Mouse (Mus musculus): ENCODE results near the gene Cdyl2.

Gene Cdyl2

GRCm38 (mm10) chr8:116621158-116621961 lies 111.4 kb downstream of the Cdyl2 start:
- DNase-seq (ENCODE audit: low spot score): no peak

GRCm38 (mm10) chr8:116619686-116620320 lies 113.0 kb downstream of the Cdyl2 start:
- no peak for DNase-seq (ENCODE audit: low spot score)

- no peak for DNase-seq (ENCODE audit: low spot score)
These were observed 113.6 kb downstream of the Cdyl2 start for GRCm38 (mm10) chr8:116619221-116619620.

GRCm38 (mm10) chr8:116618797-116619196 lies 114.0 kb downstream of the Cdyl2 start:
- DNase-seq (ENCODE audit: low spot score): no peak

GRCm38 (mm10) chr8:116617891-116618290 lies 114.9 kb downstream of the Cdyl2 start:
- no peak for DNase-seq (ENCODE audit: low spot score)

- no peak for DNase-seq (ENCODE audit: low spot score)
These were observed 116.4 kb downstream of the Cdyl2 start for GRCm38 (mm10) chr8:116616369-116616768.

GRCm38 (mm10) chr8:116614901-116615300 lies 117.9 kb downstream of the Cdyl2 start:
- DNase-seq (ENCODE audit: low spot score): no peak

GRCm38 (mm10) chr8:116606171-116606570 lies 126.6 kb downstream of the Cdyl2 start:
- DNase-seq (ENCODE audit: low spot score): no peak

GRCm38 (mm10) chr8:116602806-116603205 lies 130.0 kb downstream of the Cdyl2 start:
- no peak for DNase-seq (ENCODE audit: low spot score)

GRCm38 (mm10) chr8:116599728-116600127 lies 133.1 kb downstream of the Cdyl2 start:
- no peak for DNase-seq (ENCODE audit: low spot score)

GRCm38 (mm10) chr8:116591226-116591625 lies 141.6 kb downstream of the Cdyl2 start:
- DNase-seq (ENCODE audit: low spot score): no peak

GRCm38 (mm10) chr8:116590546-116590945 lies 142.2 kb downstream of the Cdyl2 start:
- no peak for DNase-seq (ENCODE audit: low spot score)

GRCm38 (mm10) chr8:116590106-116590505 lies 142.7 kb downstream of the Cdyl2 start:
- DNase-seq (ENCODE audit: low spot score): no peak

GRCm38 (mm10) chr8:116587616-116588468 lies 144.9 kb downstream of the Cdyl2 start:
- no peak for DNase-seq (ENCODE audit: low spot score)

- no peak for DNase-seq (ENCODE audit: low spot score)
These were observed 151.3 kb downstream of the Cdyl2 start for GRCm38 (mm10) chr8:116581318-116582019.

- no peak for DNase-seq (ENCODE audit: low spot score)
These were observed 156.1 kb downstream of the Cdyl2 start for GRCm38 (mm10) chr8:116576732-116577131.

GRCm38 (mm10) chr8:116573085-116573484 lies 159.7 kb downstream of the Cdyl2 start:
- no peak for DNase-seq (ENCODE audit: low spot score)

- no peak for DNase-seq (ENCODE audit: low spot score)
These were observed 180.0 kb downstream of the Cdyl2 start for GRCm38 (mm10) chr8:116552778-116553177.

GRCm38 (mm10) chr8:116552255-116552654 lies 180.5 kb downstream of the Cdyl2 start:
- DNase-seq (ENCODE audit: low spot score): no peak

- no peak for DNase-seq (ENCODE audit: low spot score)
These were observed 189.4 kb downstream of the Cdyl2 start for GRCm38 (mm10) chr8:116543366-116543765.

- no peak for DNase-seq (ENCODE audit: low spot score)
These were observed 189.9 kb downstream of the Cdyl2 start for GRCm38 (mm10) chr8:116542842-116543241.

- DNase-seq (ENCODE audit: low spot score): no peak
These were observed 192.7 kb downstream of the Cdyl2 start for GRCm38 (mm10) chr8:116540136-116540535.
